Mouse (Mus musculus): ENCODE results near the gene Atg4c. TPM values are rescaled to one million over a fixed set of nuclear protein-coding genes. Genes with fewer than 3 reads are reported as not detected.

The Atg4c gene
- 11.3 and 12.3 TPM in 2 replicates for polyA plus RNA-seq (2014; fragmentation: Nextera tagmentation; extraction: Ambion mirVana)

GRCm38 (mm10) chr4:99193810-99194582 lies at the start of gene Atg4c:
Gene Atg4c, plus strand, starts transcription at chr4:99193934.
- H3K4me3 ChIP-seq (ENCODE audit: low read depth, low read length) = peak within 1 kb of the TSS; percentile 60
- H3K9ac ChIP-seq = peak within 1 kb of the TSS; percentile 86
- ATAC-seq (ENCODE audit: insufficient read depth) (peak; percentile 98), DNase-seq (peak; percentile 91)
- H3K4me2 ChIP-seq = peak within 1 kb of the TSS; percentile 65
- no peaks in the 10 kb centered on the region for H3K27me3 ChIP-seq (ENCODE audit: insufficient read depth, low read length)
- no peaks in the 10 kb centered on the region for H3K9me3 ChIP-seq (ENCODE audit: low read depth, low read length)
- H3K27ac ChIP-seq (ENCODE audit: low read depth) = peak within 1 kb of the TSS; percentile 94
- no peak for TF ChIP-seq CTCF (IDR thresholded peaks at IDR 0.05; ENCODE audit: low read depth)
- no peaks in the 10 kb centered on the region for H3K36me3 ChIP-seq (ENCODE audit: insufficient read depth)
- H3K4me1 ChIP-seq (ENCODE audit: insufficient read depth) = no peaks in the 10 kb centered on the region
- under 1% methylated on average over 49 of the region's 50 CpGs for WGBS

- 63% methylated on average over 4 of the region's 4 CpGs for WGBS
- ATAC-seq (ENCODE audit: insufficient read depth) = no peak
These were observed 42.3 kb upstream of the Atg4c start for GRCm38 (mm10) chr4:99151434-99151833.

GRCm38 (mm10) chr4:99151885-99152558 lies 41.7 kb upstream of the Atg4c start:
- no peaks in the 10 kb centered on the region for H3K4me1 ChIP-seq (ENCODE audit: insufficient read depth)
- no peaks in the 10 kb centered on the region for H3K27me3 ChIP-seq (ENCODE audit: insufficient read depth, low read length)
- H3K9me3 ChIP-seq (ENCODE audit: low read depth, low read length) = no peaks in the 10 kb centered on the region
- H3K27ac ChIP-seq (ENCODE audit: low read depth) = no peak overlapping the region
- H3K4me2 ChIP-seq = no peak overlapping the region
- no peak for TF ChIP-seq CTCF (IDR thresholded peaks at IDR 0.05; ENCODE audit: low read depth)
- no peak overlapping the region for H3K4me3 ChIP-seq (ENCODE audit: low read depth, low read length)
- 58% methylated on average over 4 of the region's 4 CpGs for WGBS
- no peak overlapping the region for H3K9ac ChIP-seq
- DNase-seq (peak; percentile 34), ATAC-seq (ENCODE audit: insufficient read depth) (no peak; the same call in 1 of the 2 replicates)
- H3K36me3 ChIP-seq (ENCODE audit: insufficient read depth) = no peaks in the 10 kb centered on the region

More at GRCm38 (mm10) chr4:99151434-99151833, 42.3 kb upstream of the Atg4c start:
- no peak overlapping the region for H3K4me3 ChIP-seq (ENCODE audit: low read depth, low read length)
- no peak overlapping the region for H3K27ac ChIP-seq (ENCODE audit: low read depth)
- H3K9ac ChIP-seq = no peak overlapping the region
- no peaks in the 10 kb centered on the region for H3K9me3 ChIP-seq (ENCODE audit: low read depth, low read length)
- no peaks in the 10 kb centered on the region for H3K36me3 ChIP-seq (ENCODE audit: insufficient read depth)
- H3K27me3 ChIP-seq (ENCODE audit: insufficient read depth, low read length) = no peaks in the 10 kb centered on the region
- no peak overlapping the region for H3K4me2 ChIP-seq
- H3K4me1 ChIP-seq (ENCODE audit: insufficient read depth) = no peaks in the 10 kb centered on the region
- TF ChIP-seq CTCF (IDR thresholded peaks at IDR 0.05; ENCODE audit: low read depth) = no peak
- peak; percentile 24 for DNase-seq

- H3K27me3 ChIP-seq (ENCODE audit: insufficient read depth, low read length) = no peaks in the 10 kb centered on the region
- ATAC-seq (ENCODE audit: insufficient read depth) (no peak), DNase-seq (no peak)
- H3K36me3 ChIP-seq (ENCODE audit: insufficient read depth) = no peaks in the 10 kb centered on the region
- H3K4me1 ChIP-seq (ENCODE audit: insufficient read depth) = no peaks in the 10 kb centered on the region
- no peak overlapping the region for H3K4me3 ChIP-seq (ENCODE audit: low read depth, low read length)
- H3K27ac ChIP-seq (ENCODE audit: low read depth) = no peak overlapping the region
- no peak overlapping the region for H3K4me2 ChIP-seq
- H3K9me3 ChIP-seq (ENCODE audit: low read depth, low read length) = no peaks in the 10 kb centered on the region
- no peak for TF ChIP-seq CTCF (IDR thresholded peaks at IDR 0.05; ENCODE audit: low read depth)
- H3K9ac ChIP-seq = no peak overlapping the region
- 49% methylated on average over 11 of the region's 11 CpGs for WGBS
These were observed 37.0 kb upstream of the Atg4c start for GRCm38 (mm10) chr4:99156641-99157307.

GRCm38 (mm10) chr4:99158495-99158894 lies 35.2 kb upstream of the Atg4c start:
- no peak for TF ChIP-seq CTCF (IDR thresholded peaks at IDR 0.05; ENCODE audit: low read depth)
- 83% methylated on average over 5 of the region's 5 CpGs for WGBS
- Histone ChIP-seq H3K36me3 (ENCODE audit: insufficient read depth) (no peaks in the 10 kb centered on the region), H3K27me3 (ENCODE audit: insufficient read depth, low read length) (0 out of 2 replicates have a peak, but pooled peaks cover under 1% of the 10 kb centered on the region), H3K9ac (no peak overlapping the region), H3K4me2 (no peak overlapping the region), H3K4me3 (ENCODE audit: low read depth, low read length) (no peak overlapping the region), H3K4me1 (ENCODE audit: insufficient read depth) (no peaks in the 10 kb centered on the region), H3K9me3 (ENCODE audit: low read depth, low read length) (no peaks in the 10 kb centered on the region), H3K27ac (ENCODE audit: low read depth) (no peak overlapping the region)
- ATAC-seq (ENCODE audit: insufficient read depth) (no peak), DNase-seq (no peak)

- H3K9ac ChIP-seq = no peak overlapping the region
- H3K27me3 ChIP-seq (ENCODE audit: insufficient read depth, low read length) = 0 out of 2 replicates have a peak, but pooled peaks cover 2% of the 10 kb centered on the region
- H3K36me3 ChIP-seq (ENCODE audit: insufficient read depth) = no peaks in the 10 kb centered on the region
- 29% methylated on average over 3 of the region's 3 CpGs for WGBS
- H3K4me1 ChIP-seq (ENCODE audit: insufficient read depth) = no peaks in the 10 kb centered on the region
- no peak overlapping the region for H3K4me2 ChIP-seq
- no peak for ATAC-seq (ENCODE audit: insufficient read depth)
- no peak overlapping the region for H3K4me3 ChIP-seq (ENCODE audit: low read depth, low read length)
- H3K27ac ChIP-seq (ENCODE audit: low read depth) = no peak overlapping the region
- TF ChIP-seq CTCF (IDR thresholded peaks at IDR 0.05; ENCODE audit: low read depth) = no peak
- no peak for DNase-seq
- no peaks in the 10 kb centered on the region for H3K9me3 ChIP-seq (ENCODE audit: low read depth, low read length)
These were observed 33.3 kb upstream of the Atg4c start for GRCm38 (mm10) chr4:99160414-99160813.

GRCm38 (mm10) chr4:99160899-99161298 lies 32.8 kb upstream of the Atg4c start:
- no peaks in the 10 kb centered on the region for H3K4me1 ChIP-seq (ENCODE audit: insufficient read depth)
- no peak for TF ChIP-seq CTCF (IDR thresholded peaks at IDR 0.05; ENCODE audit: low read depth)
- no peaks in the 10 kb centered on the region for H3K9me3 ChIP-seq (ENCODE audit: low read depth, low read length)
- DNase-seq (no peak), ATAC-seq (ENCODE audit: insufficient read depth) (no peak)
- H3K27ac ChIP-seq (ENCODE audit: low read depth) = no peak overlapping the region
- 68% methylated on average over 5 of the region's 5 CpGs for WGBS
- no peak overlapping the region for H3K4me2 ChIP-seq
- H3K4me3 ChIP-seq (ENCODE audit: low read depth, low read length) = no peak overlapping the region
- H3K9ac ChIP-seq = no peak overlapping the region
- no peaks in the 10 kb centered on the region for H3K36me3 ChIP-seq (ENCODE audit: insufficient read depth)
- 0 out of 2 replicates have a peak, but pooled peaks cover 2% of the 10 kb centered on the region for H3K27me3 ChIP-seq (ENCODE audit: insufficient read depth, low read length)

All from lung, embryonic 14.5 days (tissue).